Mouse (Mus musculus) cortical plate, adult 2 months (tissue): ENCODE results near the gene Setd2. TPM values are rescaled to one million over a fixed set of nuclear protein-coding genes. Genes with fewer than 3 reads are reported as not detected.

Source experiments
- H3K27ac ChIP-seq: fragments of 200-500 bp; 2 replicates; pipeline ENCODE4 v1.5.1; 2012; ENCODE audit warnings: low read length, control low read depth, inconsistent platforms; ENCODE audit not compliant: insufficient read depth
- H3K4me1 ChIP-seq: fragments of 200-500 bp; 2 replicates; pipeline ENCODE4 v1.6.1; 2011; ENCODE audit warnings: low read length; ENCODE audit not compliant: control insufficient read depth, insufficient read depth
- H3K4me3 ChIP-seq: fragments of 200-500 bp; 2 replicates; pipeline ENCODE4 v1.5.1; 2011; ENCODE audit warnings: mild to moderate bottlenecking, low read length, control low read depth; ENCODE audit not compliant: insufficient read depth
- CTCF ChIP-seq: fragments of 200-500 bp; IDR thresholded peaks from 2 replicates; pipeline ENCODE4 v1.5.1; 2011; ENCODE audit warnings: mild to moderate bottlenecking, control low read depth, low read length; ENCODE audit not compliant: insufficient read depth; ENCODE audit errors: extremely low read depth
- POLR2A ChIP-seq: fragments of 200-500 bp; IDR thresholded peaks from 2 replicates; pipeline ENCODE4 v1.6.1; 2011; ENCODE audit warnings: mild to moderate bottlenecking, low read length, control low read depth; ENCODE audit not compliant: insufficient read depth; ENCODE audit errors: extremely low read depth
- polyA plus RNA-seq: library from polyadenylated mRNA; depleted of rRNA; stranded (reverse); fragments of >200 nt; gene quantifications from 2 replicates; pipeline ENCODE4 v1.2.3, GENCODE M21; 2012; rRNA removed

Gene Setd2
- polyA plus RNA-seq = 64.8 and 64.9 TPM in 2 replicates

GRCm38 (mm10) chr9:110532538-110533291 lies at the start of gene Setd2:
Gene Setd2, plus strand, starts transcription at chr9:110532597.
- peak within 1 kb of the TSS; percentile 100 for H3K27ac ChIP-seq
- no peak for TF ChIP-seq POLR2A
- no peak for TF ChIP-seq CTCF

DNA sequence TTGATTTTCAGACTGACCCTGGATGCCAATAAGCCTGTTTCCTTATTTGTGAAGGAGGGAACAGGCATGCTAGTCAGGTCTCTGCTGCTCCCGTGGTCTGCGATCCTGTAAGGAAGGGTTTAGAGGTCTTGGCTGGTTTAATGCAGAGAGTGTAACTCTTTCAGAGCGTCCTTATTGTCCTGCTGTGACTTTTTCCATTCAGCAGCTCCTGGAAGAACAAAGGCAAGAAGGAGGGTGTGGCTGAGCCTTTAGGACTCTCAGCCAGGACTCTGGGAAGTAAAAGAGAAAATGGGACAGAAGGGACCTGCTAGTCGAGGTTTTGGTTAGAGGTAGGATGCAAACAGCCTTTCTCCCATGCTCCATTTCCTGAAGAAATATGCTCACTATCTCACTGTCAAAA lies 43.6 kb upstream of the Setd2 start:
- H3K4me3 ChIP-seq = no peak overlapping the region
- no peaks in the 10 kb centered on the region for H3K4me1 ChIP-seq
- no peak overlapping the region for H3K27ac ChIP-seq
- TF ChIP-seq POLR2A (no peak), CTCF (no peak)

More at GRCm38 (mm10) chr9:110532538-110533291, at the start of gene Setd2:
- Histone ChIP-seq H3K4me3 (peak within 1 kb of the TSS; percentile 95), H3K4me1 (peaks cover 6% of the 10 kb centered on the region)

DNA sequence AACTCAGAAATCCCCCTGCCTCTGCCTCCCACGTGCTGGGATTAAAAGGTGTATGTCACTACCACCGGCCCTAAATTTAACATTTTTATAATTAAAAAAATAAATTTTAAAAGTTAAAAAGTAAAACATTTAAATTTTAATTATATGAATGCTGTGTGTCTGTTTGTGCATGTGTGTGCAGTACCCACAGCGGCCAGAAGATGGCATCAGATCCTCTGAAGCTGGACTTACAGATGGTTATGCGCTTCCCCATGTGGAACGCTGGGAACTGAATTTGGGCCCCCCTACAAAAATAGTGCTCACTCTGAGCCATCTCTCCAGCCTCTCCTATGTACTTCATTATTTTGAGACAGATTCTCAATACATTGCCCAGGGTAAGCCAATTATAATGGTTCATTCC lies 41.5 kb upstream of the Setd2 start:
- Histone ChIP-seq H3K4me1 (no peaks in the 10 kb centered on the region), H3K4me3 (no peak overlapping the region), H3K27ac (no peak overlapping the region)
- TF ChIP-seq CTCF (no peak), POLR2A (no peak)

- TF ChIP-seq CTCF (no peak), POLR2A (no peak)
- no peak overlapping the region for H3K27ac ChIP-seq
- H3K4me3 ChIP-seq = no peak overlapping the region
- H3K4me1 ChIP-seq = no peaks in the 10 kb centered on the region
These were observed 6.7 kb upstream of the Setd2 start for GRCm38 (mm10) chr9:110525737-110526136.

DNA sequence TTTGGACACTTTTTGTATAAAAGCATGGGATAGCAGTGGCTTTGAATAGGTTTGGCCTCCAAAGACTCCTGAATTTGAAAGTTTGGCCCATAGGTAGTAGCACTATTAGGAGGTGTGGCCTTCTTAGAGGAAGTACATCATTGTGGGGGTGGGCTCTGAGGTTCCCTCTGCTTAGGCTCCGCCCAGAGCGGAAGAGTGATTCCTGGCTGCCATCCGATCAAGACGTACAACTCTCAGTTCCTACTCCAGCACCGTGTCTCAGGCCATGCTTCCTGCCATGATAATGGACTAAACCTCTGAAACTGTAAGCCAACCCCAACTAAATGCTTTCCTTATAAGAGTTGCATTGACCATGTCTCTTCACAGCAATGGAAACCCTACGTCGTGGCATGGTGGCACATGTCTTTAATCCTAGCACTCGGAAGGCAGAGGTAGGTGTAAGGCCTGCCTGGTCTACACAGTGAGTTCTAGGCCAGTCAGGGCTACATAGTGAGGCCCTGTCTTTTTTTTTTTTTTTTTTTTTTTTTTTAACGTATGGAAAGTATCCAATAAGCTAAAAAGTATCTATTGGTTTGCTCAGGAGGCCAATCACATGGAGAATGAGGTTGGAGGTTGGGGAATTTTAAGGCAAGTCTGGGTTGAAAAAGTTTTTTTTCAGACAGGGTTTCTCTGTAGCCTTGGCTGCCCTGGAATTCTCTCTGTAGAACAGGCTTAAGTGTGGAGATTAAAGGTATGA lies 3.2 kb upstream of the Setd2 start:
- peaks cover 2% of the 10 kb centered on the region for H3K4me1 ChIP-seq
- no peak overlapping the region for H3K27ac ChIP-seq
- no peak overlapping the region for H3K4me3 ChIP-seq
- no peak for TF ChIP-seq CTCF
- TF ChIP-seq POLR2A = no peak

GRCm38 (mm10) chr9:110530650-110531049 lies 1.7 kb upstream of the Setd2 start:
- no peak overlapping the region for H3K27ac ChIP-seq
- peaks cover 5% of the 10 kb centered on the region for H3K4me1 ChIP-seq
- TF ChIP-seq POLR2A = no peak
- H3K4me3 ChIP-seq = no peak overlapping the region

DNA sequence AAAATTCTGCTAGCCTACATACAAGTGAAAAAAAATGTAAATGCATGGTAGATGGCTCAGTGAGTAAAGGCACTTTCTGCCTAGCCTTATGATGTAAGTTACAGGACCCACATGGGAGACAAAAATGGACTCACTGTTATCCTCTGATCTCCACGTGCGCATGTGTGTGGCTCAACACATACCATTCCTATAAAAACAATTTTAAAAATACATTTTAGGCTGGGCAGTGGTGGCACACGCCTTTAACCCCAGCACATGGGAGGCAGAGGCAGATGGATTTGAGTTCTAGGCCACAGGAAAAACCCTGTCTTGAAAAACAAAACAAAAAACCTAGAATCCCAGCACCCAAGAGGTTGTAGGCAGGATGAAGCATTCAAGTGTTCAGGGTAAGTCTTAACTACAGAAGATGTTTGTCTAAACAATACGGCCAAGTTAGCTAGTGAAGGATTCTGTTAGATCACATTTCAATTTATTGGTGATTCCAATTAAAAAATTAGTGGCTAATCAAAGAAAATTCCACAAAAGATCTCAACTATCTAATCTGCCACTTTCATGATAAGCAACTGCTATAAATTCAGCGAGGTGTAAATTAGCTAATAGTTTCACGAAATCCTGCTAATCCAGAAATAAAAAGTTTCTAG lies 1.1 kb upstream of the Setd2 start:
- Histone ChIP-seq H3K27ac (no peak overlapping the region), H3K4me1 (peaks cover 5% of the 10 kb centered on the region), H3K4me3 (peak overlapping the region; percentile 95; the same call in 1 of the 2 replicates)
- TF ChIP-seq CTCF = no peak
- no peak for TF ChIP-seq POLR2A

DNA sequence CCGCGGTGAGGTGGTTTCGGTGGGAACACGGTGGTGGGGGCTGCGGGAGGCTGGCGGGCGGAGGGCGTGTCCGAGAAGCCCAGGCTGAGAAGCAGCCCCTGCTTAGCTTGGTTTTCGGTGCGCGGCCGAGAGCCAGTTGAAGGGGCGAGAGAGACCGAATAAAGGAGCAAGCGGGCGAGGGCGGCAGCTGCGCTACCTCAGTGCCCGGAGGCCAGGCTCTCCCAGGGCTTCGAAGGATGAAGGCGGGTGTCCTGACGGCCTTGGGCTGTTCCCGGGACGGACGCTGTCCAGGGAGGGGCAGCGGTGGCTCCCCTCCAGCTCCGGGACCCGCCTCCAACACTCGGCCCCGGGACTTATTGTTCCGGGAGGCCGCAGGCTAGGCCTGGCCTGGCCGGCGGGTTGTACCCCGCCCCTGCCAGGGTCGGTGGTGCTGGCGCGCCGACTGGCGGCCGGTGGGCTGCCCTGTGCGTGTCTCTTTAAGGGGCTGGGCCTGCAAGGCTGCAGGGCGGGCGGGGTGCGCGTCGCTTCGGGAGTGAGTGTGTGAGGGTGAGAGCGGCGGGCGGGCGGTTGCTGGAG lies 395 bp upstream of the Setd2 start:
- no peak for TF ChIP-seq POLR2A
- peak; percentile 33; the same call in 1 of the 2 replicates for TF ChIP-seq CTCF
- Histone ChIP-seq H3K27ac (peak overlapping the region; percentile 71), H3K4me1 (peaks cover 5% of the 10 kb centered on the region), H3K4me3 (peak overlapping the region; percentile 95)

GRCm38 (mm10) chr9:110533645-110534044 lies 1.2 kb downstream of the Setd2 start:
- Histone ChIP-seq H3K27ac (no peak overlapping the region), H3K4me3 (peak overlapping the region; percentile 95; the same call in 1 of the 2 replicates), H3K4me1 (peaks cover 8% of the 10 kb centered on the region)
- no peak for TF ChIP-seq POLR2A
- no peak for TF ChIP-seq CTCF
